Mouse (Mus musculus) olfactory bulb, adult 2 months (tissue): ENCODE results near the gene Gm867.

ENCODE experiments used
- CTCF ChIP-seq: fragments of 200-500 bp; IDR thresholded peaks from 2 replicates; pipeline ENCODE4 v1.5.1; 2012; ENCODE audit warnings: low read depth, mild to moderate bottlenecking, low read length, moderate library complexity; ENCODE audit not compliant: insufficient read depth
- POLR2A ChIP-seq: fragments of 200-500 bp; IDR thresholded peaks from 2 replicates; pipeline ENCODE4 v1.6.1; 2012; ENCODE audit warnings: mild to moderate bottlenecking, low read depth, low read length, moderate library complexity; ENCODE audit not compliant: insufficient read depth

GRCm38 (mm10) chr10:75932081-75932678 lies 8.3 kb downstream of the Gm867 start:
- no peak for TF ChIP-seq POLR2A
- TF ChIP-seq CTCF: peak; percentile 12; the same call in 1 of the 2 replicates
